Mouse (Mus musculus) adrenal gland, postnatal 10 days (tissue): Measurements from ENCODE around the gene Slc35b4. TPM values are rescaled to one million over a fixed set of nuclear protein-coding genes. Genes with fewer than 3 reads are reported as not detected.

Experiments
- DNase-seq: peaks from one replicate; pipeline ENCODE4 v3.0.0; 2021; ENCODE audit warnings: mixed read lengths
- total RNA-seq, 2 experiments: library from RNA; stranded (reverse); gene quantifications; 2 replicates each; pipeline ENCODE4 v1.2.3; 2021

Gene Slc35b4
- total RNA-seq, 2 experiments from 2014 or later = 22.9 to 26.1 TPM

DNA sequence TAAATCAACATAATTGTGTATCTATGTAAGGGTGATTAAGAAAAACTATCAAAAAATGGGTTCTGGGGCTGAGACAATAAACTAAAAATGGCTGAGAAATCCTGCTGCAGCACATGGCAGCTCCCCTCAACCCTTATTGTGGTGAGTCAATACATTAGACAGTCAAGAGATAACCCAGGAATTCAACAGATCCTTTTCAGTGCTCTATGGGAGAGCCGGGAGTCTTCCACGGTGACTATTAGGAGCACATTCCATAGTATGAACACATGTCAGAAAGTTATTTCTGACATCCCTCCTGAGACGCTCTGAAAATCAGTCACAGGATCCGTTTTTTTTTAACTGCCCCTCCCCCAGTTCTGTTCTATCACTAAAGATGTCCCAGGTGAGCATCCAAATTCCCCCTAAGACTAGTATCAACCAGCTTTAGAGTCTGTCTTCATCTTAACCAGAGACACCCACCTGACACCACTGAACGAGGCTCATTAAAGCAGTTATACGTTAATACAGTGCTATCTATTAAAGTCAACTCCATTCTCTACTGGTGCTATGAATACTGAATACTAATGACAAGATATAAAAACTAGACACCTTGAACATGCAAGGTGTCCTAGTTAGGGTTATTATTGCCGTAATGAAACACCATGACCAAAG lies 5.9 kb downstream of the Slc35b4 start:
- no peak for DNase-seq

- peak; percentile 30 for DNase-seq
Measured at GRCm38 (mm10) chr6:34168834-34169233, 8.1 kb downstream of the Slc35b4 start.

GRCm38 (mm10) chr6:34163014-34163413 lies 13.9 kb downstream of the Slc35b4 start:
- DNase-seq = no peak

DNA sequence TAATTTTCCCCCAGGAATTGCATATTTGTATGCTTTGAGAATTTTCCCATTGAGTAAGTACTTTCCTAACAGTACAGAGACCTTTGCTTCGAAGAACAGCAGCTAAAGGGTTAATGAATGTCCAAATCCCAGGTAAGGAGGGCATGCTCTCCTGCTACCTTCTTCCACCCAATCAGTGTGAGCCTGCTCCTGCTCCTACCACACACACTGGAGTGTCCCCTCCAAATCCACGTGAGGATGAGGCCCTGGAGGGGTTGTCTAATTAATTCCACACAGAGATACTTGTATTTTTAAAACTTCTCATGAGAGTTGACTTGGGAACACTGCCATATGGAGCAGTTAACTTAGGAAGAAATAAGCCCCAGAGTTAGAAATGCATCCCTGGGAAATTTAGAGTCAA lies 14.3 kb downstream of the Slc35b4 start:
- no peak for DNase-seq

GRCm38 (mm10) chr6:34161511-34161910 lies 15.4 kb downstream of the Slc35b4 start:
- no peak for DNase-seq

GRCm38 (mm10) chr6:34160816-34161310 lies 16.0 kb downstream of the Slc35b4 start:
- no peak for DNase-seq

DNA sequence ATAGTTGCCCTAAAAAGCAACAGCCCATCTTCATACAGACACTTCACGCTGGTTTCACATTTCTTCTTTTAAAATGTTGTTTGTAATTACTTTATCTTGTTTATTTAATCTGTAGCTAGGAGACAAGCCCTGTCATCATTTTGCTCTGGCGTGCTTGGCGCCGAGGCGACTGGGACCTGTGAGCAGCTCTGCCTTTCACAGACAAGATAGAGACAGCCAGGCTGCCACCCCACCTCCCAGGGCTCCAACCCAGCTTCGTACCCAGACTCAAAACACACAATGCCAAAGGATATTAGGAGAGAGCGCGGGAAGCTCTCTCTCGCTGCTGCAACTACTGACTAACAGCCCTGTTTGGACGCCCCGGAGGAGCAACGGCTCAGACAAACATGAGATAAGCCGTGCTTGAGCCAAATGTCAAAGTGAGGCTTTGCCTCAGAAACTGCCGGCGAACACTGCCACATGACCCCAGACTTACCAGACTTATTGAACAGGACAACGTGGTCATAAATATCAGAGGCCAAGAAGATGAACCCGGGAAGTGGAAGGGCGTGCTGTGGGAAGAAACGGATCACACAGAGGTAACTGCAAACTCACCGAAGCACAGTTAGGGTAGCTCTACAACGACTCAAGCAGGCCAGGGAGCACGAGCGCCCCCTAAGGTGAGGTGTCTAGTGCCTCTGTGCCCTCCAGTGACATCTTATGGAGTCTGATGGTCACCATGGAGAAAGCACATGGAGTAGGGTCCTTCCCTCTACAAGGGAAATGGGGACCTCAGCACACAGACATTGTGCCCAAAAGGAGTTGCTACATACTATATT lies 16.7 kb downstream of the Slc35b4 start:
- DNase-seq = peak; percentile 23

- DNase-seq = no peak
Measured at GRCm38 (mm10) chr6:34156841-34157748, 19.8 kb downstream of the Slc35b4 start.

DNA sequence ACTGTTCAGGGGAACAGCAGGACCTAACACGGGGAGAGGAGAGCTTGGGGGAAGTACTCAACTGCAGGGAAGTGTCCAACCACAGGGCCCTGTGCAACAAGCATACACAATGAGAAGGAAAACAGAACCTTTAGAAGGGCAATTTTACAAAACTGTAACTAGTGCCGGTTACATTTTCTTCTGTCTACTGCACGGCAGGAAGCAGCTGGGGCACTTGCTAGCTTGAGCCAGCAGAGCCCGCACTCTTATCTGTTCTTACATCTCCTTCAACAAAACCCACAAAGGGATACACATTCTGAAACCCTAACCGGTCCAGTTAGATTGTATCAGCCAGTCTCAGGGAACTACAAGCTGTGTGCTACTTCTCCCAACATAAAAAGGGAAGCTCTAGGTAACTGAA lies 20.9 kb downstream of the Slc35b4 start:
- no peak for DNase-seq

DNA sequence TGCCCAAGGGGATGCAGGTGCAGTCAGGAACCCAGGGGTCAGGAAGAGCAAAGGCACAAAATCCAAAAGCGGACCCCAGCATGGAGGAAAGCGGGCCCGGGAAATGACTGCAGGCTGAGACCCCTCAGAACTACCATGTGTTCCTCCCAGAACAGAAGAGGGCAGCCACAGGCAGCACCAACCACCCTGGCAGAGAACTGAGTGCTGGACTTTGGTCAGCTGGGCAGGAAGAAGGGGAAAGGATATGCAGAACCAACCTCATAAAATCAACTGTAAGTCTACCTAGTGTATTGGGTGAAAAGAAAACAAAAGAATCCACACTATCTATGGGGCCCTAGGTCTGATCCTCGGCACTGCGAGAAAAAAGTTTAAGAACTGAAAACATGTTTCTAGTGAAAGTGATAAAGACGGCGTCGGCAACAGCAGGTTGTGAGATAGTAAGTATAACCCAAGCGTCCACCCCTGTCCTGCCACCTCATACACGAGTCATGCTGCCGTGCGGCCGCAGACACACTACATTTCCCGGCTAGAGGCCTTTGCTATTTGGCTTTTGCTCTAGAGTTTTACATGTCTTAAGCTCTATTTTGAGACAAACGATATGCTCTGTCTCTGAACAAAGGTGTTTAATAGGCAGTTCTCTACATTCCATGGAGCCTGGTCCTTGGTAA lies 21.6 kb downstream of the Slc35b4 start:
- no peak for DNase-seq

DNA sequence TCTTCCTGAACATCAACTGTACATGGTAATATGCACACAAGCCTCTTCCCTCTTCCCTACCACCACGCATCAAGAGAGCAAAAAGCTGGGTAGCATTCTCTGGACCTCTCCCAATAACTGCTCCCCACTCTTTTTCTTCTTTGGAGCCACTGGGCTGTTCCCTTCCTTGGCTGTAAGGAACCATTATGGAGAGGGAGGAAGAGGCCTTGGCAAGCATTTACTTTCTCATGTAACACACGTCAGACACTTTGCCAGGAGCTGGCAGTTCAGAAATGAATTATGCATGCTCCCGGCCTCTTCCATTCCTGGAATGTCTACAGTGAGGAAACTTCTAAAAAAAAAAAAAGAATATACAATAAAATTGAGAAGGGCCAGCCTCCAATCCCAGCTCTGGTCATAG lies 22.7 kb downstream of the Slc35b4 start:
- peak; percentile 58 for DNase-seq

GRCm38 (mm10) chr6:34153069-34154052 lies 23.6 kb downstream of the Slc35b4 start:
- no peak for DNase-seq

GRCm38 (mm10) chr6:34149821-34150220 lies 27.1 kb downstream of the Slc35b4 start:
- DNase-seq = no peak

GRCm38 (mm10) chr6:34149066-34149465 lies 27.8 kb downstream of the Slc35b4 start:
- DNase-seq = no peak

DNA sequence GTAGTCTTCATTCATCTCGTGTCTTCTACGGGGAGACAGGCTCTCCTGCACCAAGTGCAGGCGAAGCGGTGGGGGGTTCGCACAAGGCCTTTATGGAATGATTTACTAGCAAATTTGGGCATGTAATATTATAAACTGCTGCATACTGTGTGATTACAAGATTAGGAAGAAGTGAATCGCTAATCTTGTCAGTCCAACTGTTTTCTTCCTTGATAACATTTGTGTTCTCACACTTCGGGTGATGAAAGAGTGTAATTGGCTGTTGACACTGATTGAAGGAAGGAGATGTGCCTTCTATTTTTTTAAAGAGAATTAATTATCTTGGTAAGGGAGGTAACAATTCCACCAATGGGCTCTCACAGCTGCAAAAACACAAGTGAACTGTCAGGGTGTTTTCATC lies 28.3 kb downstream of the Slc35b4 start:
- no peak for DNase-seq

DNA sequence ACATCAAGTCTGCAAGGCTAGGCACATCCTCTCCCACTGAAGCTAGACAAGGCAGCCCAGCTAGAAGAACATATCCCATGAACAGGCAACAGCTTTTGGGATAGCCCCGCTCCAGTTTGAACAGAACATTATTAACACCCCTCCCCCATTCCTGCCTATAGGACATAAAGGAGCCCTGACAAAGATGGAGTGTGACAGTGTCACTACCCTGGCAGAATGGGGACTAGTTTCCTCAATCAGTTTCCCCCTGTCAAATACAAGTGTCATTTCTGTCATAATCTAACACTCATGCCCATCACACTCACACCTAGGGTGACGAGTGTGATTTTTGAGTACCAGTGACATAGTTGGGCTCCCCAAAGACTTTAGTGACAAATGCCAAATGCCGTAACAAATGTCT lies 28.9 kb downstream of the Slc35b4 start:
- DNase-seq = no peak

GRCm38 (mm10) chr6:34146042-34146441 lies 30.9 kb downstream of the Slc35b4 start:
- no peak for DNase-seq

DNA sequence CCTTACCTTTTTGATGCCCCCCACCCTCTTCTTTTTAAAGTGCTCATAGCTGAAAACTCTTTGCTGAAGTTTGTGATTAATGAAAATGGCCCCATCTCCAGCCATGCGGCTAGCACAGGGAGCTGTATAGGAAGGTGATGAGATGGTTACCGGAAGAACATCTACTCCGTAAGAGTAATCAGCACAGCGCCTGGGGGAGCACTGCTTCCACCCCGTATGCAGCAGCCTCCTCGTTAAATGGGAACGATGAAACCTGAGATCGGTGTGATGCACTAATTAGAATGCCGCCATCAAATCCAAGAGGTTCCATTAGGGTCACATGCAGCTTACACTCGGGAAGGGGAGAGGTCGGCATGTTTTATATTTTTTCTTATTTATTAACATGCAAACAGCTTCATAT lies 34.0 kb downstream of the Slc35b4 start:
- DNase-seq = no peak

DNA sequence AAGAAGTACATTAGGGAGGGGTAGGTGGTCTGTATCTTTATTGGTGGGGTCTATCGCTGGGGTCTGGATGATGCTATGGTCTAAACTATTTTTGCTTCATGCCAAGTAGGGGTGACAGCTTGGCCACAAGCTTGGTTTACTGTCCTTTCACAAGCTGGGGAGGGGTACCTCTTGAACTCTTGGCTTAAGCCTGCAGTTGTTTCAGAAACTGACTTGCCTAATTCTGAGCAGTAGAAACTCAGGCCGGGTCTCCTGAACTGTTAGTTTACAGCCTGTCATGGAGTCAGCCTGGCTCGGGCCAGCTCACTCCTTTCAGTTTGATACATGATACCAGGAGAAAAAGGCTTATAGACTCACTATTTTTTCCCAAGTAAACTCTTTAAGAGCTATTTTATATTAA lies 38.5 kb downstream of the Slc35b4 start:
- no peak for DNase-seq

- DNase-seq = no peak
Measured at GRCm38 (mm10) chr6:34132391-34132790, 44.5 kb downstream of the Slc35b4 start.

DNA sequence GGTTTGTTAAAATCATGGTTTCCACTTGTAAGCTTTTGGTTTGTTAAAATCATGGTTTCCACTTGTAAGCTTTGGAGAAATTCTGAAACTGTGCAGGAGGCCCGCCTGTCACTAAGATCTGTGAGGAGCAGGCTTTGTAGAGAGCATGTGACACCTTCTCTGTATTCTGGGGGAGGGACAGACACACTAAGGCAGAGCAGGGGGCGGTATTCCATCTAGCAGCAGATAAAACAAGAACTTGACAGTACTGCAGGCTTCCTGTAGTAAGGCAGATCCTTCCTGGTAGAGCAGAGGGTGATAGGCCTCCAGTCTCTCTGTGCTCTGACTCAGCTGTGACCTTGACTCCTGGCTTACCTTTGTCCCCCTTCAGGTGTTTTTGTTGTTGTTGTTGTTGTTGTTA lies 47.6 kb downstream of the Slc35b4 start:
- no peak for DNase-seq
